ENCODE assay signal across 8 mouse cellular contexts in the genomic region with DNA sequence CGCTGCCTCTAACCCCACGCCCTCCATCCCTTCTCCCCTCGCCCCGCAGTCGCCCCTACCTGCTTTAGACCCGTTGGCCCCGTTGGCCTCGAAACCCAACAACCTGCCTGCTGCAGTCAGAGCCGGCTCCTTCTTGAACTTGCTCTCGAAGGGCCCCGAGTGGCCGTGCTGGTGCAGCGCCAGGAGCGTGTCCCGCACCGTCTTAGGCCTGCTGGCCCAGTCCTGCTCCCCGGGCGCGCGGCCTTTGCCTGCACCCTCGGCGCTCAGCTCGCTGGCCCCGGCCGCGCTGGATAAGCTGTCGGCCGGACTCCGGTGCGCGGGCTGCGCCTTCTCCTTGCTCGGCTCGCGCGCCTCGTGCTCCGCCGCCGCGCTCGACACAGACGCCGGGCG. TPM values are rescaled to one million over a fixed set of nuclear protein-coding genes. Genes with fewer than 3 reads are reported as not detected.
A peak's percentile ranks its signal among the peaks of the same experiment; 100 is the strongest.
DNase-seq lines count a peak whose midpoint lies in the region; ATAC-seq and TF ChIP-seq lines count a peak whose summit lies in the region.

No protein-coding gene starts in this region.

- TF ChIP-seq POLR2A in cerebellum, adult 2 months (IDR thresholded peaks at IDR 0.05; ENCODE audit: borderline replicate concordance, insufficient read depth, low read length): no peak

- peak overlapping the region; percentile 96 for H3K4me2 ChIP-seq in kidney, embryonic 16.5 days (replicated peaks; ENCODE audit: low read depth, low read length)
- H3K4me2 ChIP-seq in limb, embryonic 11.5 days (ENCODE audit: low read depth, severe bottlenecking): peak overlapping the region; percentile 99

- TF ChIP-seq CTCF in E14TG2a.4 (conservative IDR thresholded peaks at IDR 0.05; ENCODE audit: low read length): no peak
- no peak for TF ChIP-seq CTCF in cerebellum, adult 2 months (IDR thresholded peaks at IDR 0.05; ENCODE audit: borderline replicate concordance, insufficient read depth, low read depth, low read length)

- no peaks in the 10 kb centered on the region for H3K9me3 ChIP-seq in kidney, embryonic 16.5 days (ENCODE audit: low read length)
- H3K9me3 ChIP-seq in E14TG2a.4 (ENCODE audit: low read length): no peaks in the 10 kb centered on the region
- no peaks in the 10 kb centered on the region for H3K9me3 ChIP-seq in limb, embryonic 11.5 days (ENCODE audit: control insufficient read depth, low read length)

- H3K27me3 ChIP-seq in kidney, embryonic 16.5 days (ENCODE audit: insufficient read depth, low read length): no peaks in the 10 kb centered on the region
- peaks cover 7% of the 10 kb centered on the region; the same call in 1 of the 2 replicates for H3K27me3 ChIP-seq in E14TG2a.4 (ENCODE audit: insufficient read depth, low read length)
- H3K27me3 ChIP-seq in cerebellum, adult 2 months (ENCODE audit: control insufficient read depth, insufficient read depth, low read length): no peaks in the 10 kb centered on the region
- no peaks in the 10 kb centered on the region for H3K27me3 ChIP-seq in limb, embryonic 11.5 days (ENCODE audit: control insufficient read depth, insufficient read depth, low read length)

- no peak for ATAC-seq in kidney, embryonic 16.5 days (ENCODE audit: low FRiP score, low TSS enrichment)
- no peak for ATAC-seq in limb, embryonic 11.5 days (ENCODE audit: insufficient number of reproducible peaks, low FRiP score, low TSS enrichment, low read depth)

- peak overlapping the region; percentile 100 for H3K9ac ChIP-seq in kidney, embryonic 16.5 days (replicated peaks; ENCODE audit: low read length)
- H3K9ac ChIP-seq in limb, embryonic 11.5 days (ENCODE audit: low read length): peak overlapping the region; percentile 99

- peak overlapping the region; percentile 92 for H3K4me3 ChIP-seq in kidney, embryonic 16.5 days (ENCODE audit: low read length)
- H3K4me3 ChIP-seq in E14TG2a.4 (replicated peaks; ENCODE audit: low read length): peak overlapping the region; percentile 93
- peak overlapping the region; percentile 95 for H3K4me3 ChIP-seq in cerebellum, adult 2 months (replicated peaks; ENCODE audit: insufficient read depth, low read depth, low read length)
- H3K4me3 ChIP-seq in limb, embryonic 11.5 days (ENCODE audit: low read depth, low read length): peak overlapping the region; percentile 99

- DNase-seq in kidney, adult 9 months: no peak
- DNase-seq in cerebellum, adult 2 months: peak; percentile 68 to 76
- DNase-seq in gastrocnemius, postnatal 25 days: peak; percentile 64
- peak; percentile 54 for DNase-seq in limb, embryonic 11.5 days (ENCODE audit: low spot score)
- DNase-seq in neural tube, embryonic 10.5 days (ENCODE audit: extremely low spot score, low spot score): peak; percentile 70
- DNase-seq in ovary, postnatal 36 days (ENCODE audit: low spot score): no peak

- H3K27ac ChIP-seq in kidney, embryonic 16.5 days (ENCODE audit: low read length): peak overlapping the region; percentile 100
- H3K27ac ChIP-seq in cerebellum, adult 2 months (ENCODE audit: insufficient read depth, low read length): peak overlapping the region; percentile 93
- peak overlapping the region; percentile 100 for H3K27ac ChIP-seq in limb, embryonic 11.5 days (replicated peaks; ENCODE audit: low read depth, low read length)

- peaks cover 17% of the 10 kb centered on the region for H3K36me3 ChIP-seq in kidney, embryonic 16.5 days (ENCODE audit: insufficient read depth, low read length)
- H3K36me3 ChIP-seq in E14TG2a.4 (ENCODE audit: insufficient read depth, low read length): peaks cover 41% of the 10 kb centered on the region
- H3K36me3 ChIP-seq in limb, embryonic 11.5 days (ENCODE audit: control insufficient read depth, insufficient read depth, low read length): peaks cover 5% of the 10 kb centered on the region

- under 1% methylated on average over 42 of the region's 45 CpGs for WGBS in kidney, embryonic 16.5 days
- WGBS in cerebellum, adult 2 months: under 1% methylated on average over 44 of the region's 45 CpGs
- under 1% methylated on average over 40 of the region's 45 CpGs for WGBS in limb, embryonic 11.5 days

- peaks cover 43% of the 10 kb centered on the region for H3K4me1 ChIP-seq in kidney, embryonic 16.5 days (ENCODE audit: insufficient read depth, low read length)
- peaks cover 69% of the 10 kb centered on the region for H3K4me1 ChIP-seq in E14TG2a.4 (replicated peaks; ENCODE audit: low read depth, low read length)
- H3K4me1 ChIP-seq in cerebellum, adult 2 months (ENCODE audit: control insufficient read depth, insufficient read depth, low read length): peaks cover 10% of the 10 kb centered on the region; the same call in 1 of the 2 replicates
- peaks cover 47% of the 10 kb centered on the region for H3K4me1 ChIP-seq in limb, embryonic 11.5 days (ENCODE audit: control insufficient read depth, insufficient read depth, low read length)

RNA-seq across cellular contexts. Expression of a gene that starts 1.4 kb away (rescaled TPM):
- polyA plus RNA-seq in kidney, embryonic 16.5 days (2015; fragmentation: Nextera tagmentation; extraction: Ambion mirVana): 11.5 and 12.1 TPM in 2 replicates
- 42.0 and 42.4 TPM in 2 replicates for polyA plus RNA-seq in cerebellum, adult 2 months (2012; rRNA removed)
- 10 to 100 TPM; 19.0 to 35.9 TPM for total RNA-seq in gastrocnemius, postnatal 25 days (2021)
- 4.9 and 5.6 TPM in 2 replicates for polyA plus RNA-seq in limb, embryonic 11.5 days (2014; fragmentation: Nextera tagmentation; extraction: Ambion mirVana)

Comparison
In these comparisons a context has a peak if more than half of its experiments do, and no peak if none do; other contexts are left out.
1. DNase-seq: peak in cerebellum, adult 2 months (2 of 2), gastrocnemius, postnatal 25 days (single experiment), limb, embryonic 11.5 days (single experiment) and neural tube, embryonic 10.5 days (single experiment); none in kidney, adult 9 months (single experiment) and ovary, postnatal 36 days (single experiment).
2. Peak in every context shown above with its lines, with median percentiles within 50 percentile points of each other: H3K27ac ChIP-seq and H3K4me3 ChIP-seq.